Mouse (Mus musculus) embryonic facial prominence, embryonic 15.5 days (tissue): ENCODE results near the gene Rpia. TPM values are rescaled to one million over a fixed set of nuclear protein-coding genes. Genes with fewer than 3 reads are reported as not detected.
"Not testable (repeated sequence)": the region's sequence is repeated elsewhere in the genome, so short reads cannot be mapped to it uniquely, and the experiment has no call there.

Experiments used
- ATAC-seq: fragments of 200-750 bp; cut with Nextera tagmentation; 2 replicates; pipeline ENCODE4 v1.8.0; 2017; ENCODE audit warnings: low read depth, moderate TSS enrichment; ENCODE audit not compliant: insufficient number of reproducible peaks, low FRiP score, low TSS enrichment
- H3K27ac ChIP-seq: fragments of 300-500 bp; sonication (generic); replicated peaks from 2 replicates; pipeline ENCODE4 v1.5.1; 2015; ENCODE audit warnings: mild to moderate bottlenecking, inconsistent platforms
- H3K27me3 ChIP-seq: fragments of 300-500 bp; sonication (generic); 2 replicates; pipeline ENCODE4 v1.6.1; 2015; ENCODE audit warnings: inconsistent platforms
- H3K36me3 ChIP-seq: fragments of 300-500 bp; sonication (generic); 2 replicates; pipeline ENCODE4 v1.6.1; 2015; ENCODE audit warnings: mild to moderate bottlenecking, inconsistent platforms
- H3K4me1 ChIP-seq: fragments of 300-500 bp; sonication (generic); 2 replicates; pipeline ENCODE4 v1.6.1; 2015; ENCODE audit warnings: inconsistent platforms
- H3K4me2 ChIP-seq: fragments of 300-500 bp; sonication (generic); replicated peaks from 2 replicates; pipeline ENCODE4 v1.6.1; 2015; ENCODE audit warnings: mild to moderate bottlenecking, inconsistent platforms
- H3K4me3 ChIP-seq: fragments of 300-500 bp; sonication (generic); replicated peaks from 2 replicates; pipeline ENCODE4 v1.5.1; 2015; ENCODE audit warnings: mild to moderate bottlenecking, inconsistent platforms
- H3K9ac ChIP-seq: fragments of 300-500 bp; sonication (generic); 2 replicates; pipeline ENCODE4 v1.6.1; 2015; ENCODE audit warnings: inconsistent platforms
- H3K9me3 ChIP-seq: fragments of 300-500 bp; sonication (generic); replicated peaks from 2 replicates; pipeline ENCODE4 v1.6.1; 2016; ENCODE audit warnings: inconsistent platforms
- WGBS: fragments of 180-500 bp; shearing (Covaris S2); methylation state at CpG from one replicate; pipeline ENCODE4 v1.1.7; 2015; 5-methylcytosine and 5-hydroxymethylcytosine counted together
- polyA plus RNA-seq: library from polyadenylated mRNA; unstranded; fragments of >200 nt; fragmentation: Nextera tagmentation; extraction: Ambion mirVana; gene quantifications from 2 replicates; pipeline ENCODE4 v1.2.1, GENCODE M21; 2015

The Rpia gene
- polyA plus RNA-seq, result 2.9 and 3.2 TPM in 2 replicates

- no peaks in the 10 kb centered on the region for H3K9me3 ChIP-seq
- H3K27me3 ChIP-seq, result no peaks in the 10 kb centered on the region
- ATAC-seq, result peak; percentile 97
- H3K27ac ChIP-seq, result peak within 1 kb of the TSS; percentile 89
- H3K36me3 ChIP-seq, result no peaks in the 10 kb centered on the region
- H3K4me1 ChIP-seq, result peaks cover 24% of the 10 kb centered on the region
- peak within 1 kb of the TSS; percentile 78 for H3K4me3 ChIP-seq
- peak within 1 kb of the TSS; percentile 80 for H3K4me2 ChIP-seq
- peak within 1 kb of the TSS; percentile 64 for H3K9ac ChIP-seq
- under 1% methylated on average over 61 of the region's 62 CpGs for WGBS
These were observed at the start of gene Rpia for GRCm38 (mm10) chr6:70791824-70792535. TSS of gene Rpia (minus strand) at chr6:70792232.

- Histone ChIP-seq H3K9ac (no peak overlapping the region), H3K27me3 (no peaks in the 10 kb centered on the region), H3K9me3 (no peaks in the 10 kb centered on the region), H3K36me3 (no peaks in the 10 kb centered on the region), H3K4me1 (peaks cover 8% of the 10 kb centered on the region; the same call in 1 of the 2 replicates), H3K4me2 (no peak overlapping the region), H3K27ac (no peak overlapping the region), H3K4me3 (no peak overlapping the region)
- WGBS, result 66% methylated on average over 5 of the region's 5 CpGs
- no peak for ATAC-seq
These were observed 48.2 kb upstream of the Rpia start for GRCm38 (mm10) chr6:70840281-70840680.

GRCm38 (mm10) chr6:70838532-70838931 is 46.5 kb upstream of the Rpia start:
- Histone ChIP-seq H3K4me3 (no peak overlapping the region), H3K4me1 (peaks cover 7% of the 10 kb centered on the region; the same call in 1 of the 2 replicates), H3K27me3 (no peaks in the 10 kb centered on the region), H3K9me3 (no peaks in the 10 kb centered on the region), H3K4me2 (no peak overlapping the region), H3K9ac (no peak overlapping the region), H3K36me3 (no peaks in the 10 kb centered on the region), H3K27ac (no peak overlapping the region)
- 40% methylated on average over 3 of the region's 3 CpGs for WGBS
- ATAC-seq, result no peak

- no peak for ATAC-seq
- Histone ChIP-seq H3K4me2 (no peak overlapping the region), H3K4me3 (no peak overlapping the region), H3K9me3 (no peaks in the 10 kb centered on the region), H3K27ac (no peak overlapping the region), H3K9ac (no peak overlapping the region), H3K36me3 (no peaks in the 10 kb centered on the region), H3K4me1 (no peaks in the 10 kb centered on the region), H3K27me3 (no peaks in the 10 kb centered on the region)
- 82% methylated on average over 2 of the region's 2 CpGs for WGBS
These were observed 45.3 kb upstream of the Rpia start for GRCm38 (mm10) chr6:70837297-70837696.

GRCm38 (mm10) chr6:70831179-70831839 is 39.3 kb upstream of the Rpia start:
- Histone ChIP-seq H3K36me3 (no peaks in the 10 kb centered on the region), H3K9me3 (no peaks in the 10 kb centered on the region), H3K27ac (no peak overlapping the region), H3K27me3 (no peaks in the 10 kb centered on the region), H3K4me2 (no peak overlapping the region), H3K4me1 (no peaks in the 10 kb centered on the region), H3K9ac (no peak overlapping the region), H3K4me3 (no peak overlapping the region)
- 71% methylated on average over 10 of the region's 10 CpGs for WGBS
- no peak for ATAC-seq

- ATAC-seq, result no peak
These were observed 38.5 kb upstream of the Rpia start for GRCm38 (mm10) chr6:70830552-70830951.

GRCm38 (mm10) chr6:70829451-70829850 is 37.4 kb upstream of the Rpia start:
- 51% methylated on average over 2 of the region's 2 CpGs for WGBS
- no peak overlapping the region for H3K27ac ChIP-seq
- H3K4me3 ChIP-seq, result no peak overlapping the region
- no peak overlapping the region for H3K9ac ChIP-seq
- H3K9me3 ChIP-seq, result no peaks in the 10 kb centered on the region
- H3K4me2 ChIP-seq, result no peak overlapping the region
- H3K36me3 ChIP-seq, result no peaks in the 10 kb centered on the region
- H3K4me1 ChIP-seq, result peaks cover 2% of the 10 kb centered on the region; the same call in 1 of the 2 replicates
- ATAC-seq, result no peak
- H3K27me3 ChIP-seq, result no peaks in the 10 kb centered on the region

More at GRCm38 (mm10) chr6:70830552-70830951, 38.5 kb upstream of the Rpia start:
- H3K9ac ChIP-seq, result no peak overlapping the region
- no peak overlapping the region for H3K27ac ChIP-seq
- H3K9me3 ChIP-seq, result no peaks in the 10 kb centered on the region
- H3K36me3 ChIP-seq, result no peaks in the 10 kb centered on the region
- no peak overlapping the region for H3K4me2 ChIP-seq
- H3K4me1 ChIP-seq, result no peaks in the 10 kb centered on the region
- H3K27me3 ChIP-seq, result no peaks in the 10 kb centered on the region
- H3K4me3 ChIP-seq, result no peak overlapping the region
- WGBS, result 75% methylated on average over 3 of the region's 3 CpGs

GRCm38 (mm10) chr6:70824987-70825337 is 32.9 kb upstream of the Rpia start:
- ATAC-seq, result no peak
- H3K27ac ChIP-seq, result no peak overlapping the region
- H3K4me1 ChIP-seq, result peaks cover 9% of the 10 kb centered on the region; the same call in 1 of the 2 replicates
- no peaks in the 10 kb centered on the region for H3K27me3 ChIP-seq
- H3K36me3 ChIP-seq, result no peaks in the 10 kb centered on the region
- no peaks in the 10 kb centered on the region for H3K9me3 ChIP-seq
- 39% methylated on average over 4 of the region's 4 CpGs for WGBS
- H3K4me3 ChIP-seq, result peak overlapping the region; percentile 43
- peak overlapping the region; percentile 81 for H3K4me2 ChIP-seq
- no peak overlapping the region for H3K9ac ChIP-seq

GRCm38 (mm10) chr6:70824085-70824986 is 32.3 kb upstream of the Rpia start:
- Histone ChIP-seq H3K4me3 (peak overlapping the region; percentile 43), H3K36me3 (no peaks in the 10 kb centered on the region), H3K9me3 (no peaks in the 10 kb centered on the region), H3K9ac (peak overlapping the region; percentile 31; the same call in 1 of the 2 replicates), H3K4me2 (peak overlapping the region; percentile 81), H3K27ac (no peak overlapping the region), H3K4me1 (peaks cover 9% of the 10 kb centered on the region; the same call in 1 of the 2 replicates), H3K27me3 (no peaks in the 10 kb centered on the region)
- 7% methylated on average over 23 of the region's 23 CpGs for WGBS
- ATAC-seq, result peak; percentile 81

GRCm38 (mm10) chr6:70823277-70823676 is 31.2 kb upstream of the Rpia start:
- 81% methylated on average over 4 of the region's 4 CpGs for WGBS
- not testable (repeated sequence) for H3K4me1 ChIP-seq, H3K4me2 ChIP-seq, H3K36me3 ChIP-seq, H3K4me3 ChIP-seq, ATAC-seq, H3K9me3 ChIP-seq, H3K27ac ChIP-seq, H3K27me3 ChIP-seq, H3K9ac ChIP-seq

- WGBS, result 51% methylated on average over 5 of the region's 5 CpGs
- no peaks in the 10 kb centered on the region for H3K9me3 ChIP-seq
- no peak overlapping the region for H3K9ac ChIP-seq
- no peak overlapping the region for H3K4me2 ChIP-seq
- H3K4me1 ChIP-seq, result peaks cover 9% of the 10 kb centered on the region; the same call in 1 of the 2 replicates
- H3K36me3 ChIP-seq, result no peaks in the 10 kb centered on the region
- no peaks in the 10 kb centered on the region for H3K27me3 ChIP-seq
- no peak overlapping the region for H3K4me3 ChIP-seq
- ATAC-seq, result no peak
- H3K27ac ChIP-seq, result no peak overlapping the region
These were observed 30.4 kb upstream of the Rpia start for GRCm38 (mm10) chr6:70822386-70822910.
